Mouse (Mus musculus) liver, embryonic 14.5 days (tissue): ENCODE results near the gene Ctla4.

Experiments used
- CTCF ChIP-seq: IDR thresholded peaks from 2 replicates; pipeline ENCODE4 v1.5.1; 2016; ENCODE audit warnings: antibody characterized with exemption, low read depth, control low read depth
- EP300 ChIP-seq: IDR thresholded peaks from 2 replicates; pipeline ENCODE4 v1.6.1; 2016; ENCODE audit warnings: antibody characterized with exemption, low read depth

DNA sequence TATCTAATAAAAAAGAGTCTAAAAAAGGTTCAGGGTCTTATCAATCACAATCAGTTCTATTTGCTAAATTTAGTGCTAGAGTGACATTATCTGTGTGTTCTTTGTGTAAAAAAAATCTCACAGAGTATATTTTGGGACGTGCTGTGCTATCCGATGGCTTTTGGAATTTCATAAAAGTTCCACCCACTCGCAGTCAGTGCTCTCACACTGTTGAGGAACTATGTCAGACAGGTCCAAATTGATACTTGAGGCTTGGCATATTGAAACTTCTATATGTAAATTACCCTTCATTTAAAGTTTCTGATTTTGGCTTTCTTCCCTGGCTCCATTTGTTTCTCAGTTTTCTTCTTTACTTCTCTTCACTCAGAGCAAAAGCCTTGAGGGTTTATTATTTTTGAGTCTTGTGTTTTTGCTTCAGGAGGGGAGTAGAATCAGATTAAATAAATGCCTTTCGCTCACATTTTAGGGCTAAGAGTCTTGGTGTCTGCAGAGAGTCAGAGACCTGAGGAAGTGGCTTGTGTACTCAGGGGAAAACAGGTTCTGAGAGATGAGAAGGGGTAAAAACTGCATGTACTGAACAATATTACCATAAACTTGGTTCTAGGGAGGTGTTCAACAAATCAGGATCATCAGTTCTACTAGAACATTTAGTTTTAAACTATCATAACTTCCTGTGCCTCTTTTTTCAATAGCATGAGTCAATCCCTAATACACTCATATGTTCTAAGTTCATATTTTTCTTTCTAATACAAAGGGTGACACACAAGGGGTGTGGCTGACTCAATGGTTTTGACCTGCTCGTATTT lies 11.5 kb downstream of the Ctla4 start:
- TF ChIP-seq EP300 (no peak), CTCF (no peak)
